Mouse (Mus musculus) adrenal gland, postnatal 36 days (tissue): ENCODE data around the gene Xxylt1. TPM values are rescaled to one million over a fixed set of nuclear protein-coding genes. Genes with fewer than 3 reads are reported as not detected.

Experiments
- DNase-seq, 2 experiments: peaks; one replicate each; pipeline ENCODE4 v3.0.0; 2021; ENCODE audit warnings: mixed read lengths in 1 of 2
- long read RNA-seq, 2 experiments: library from polyadenylated mRNA; stranded (forward); transcript quantifications; one replicate each; pipeline ENCODE4 v2.0.0; 2021; ENCODE audit warnings: borderline sequencing depth in 2 of 2
- total RNA-seq, 2 experiments: library from RNA; stranded (reverse); gene quantifications; 2 replicates each; pipeline ENCODE4 v1.2.3; 2021

Gene Xxylt1
- total RNA-seq: 10 to 100 TPM; 10.0 to 17.8 TPM
- long read RNA-seq, experiment 1, transcript Xxylt1-201 (4 exons, 3,470 nt): major isoform, 19 of 29 reads
- long read RNA-seq, experiment 1, partial matches to known transcripts: 1 of 29 reads
- long read RNA-seq, experiment 1, other reads (novel, unspliced or antisense): 9 of 29 reads
- long read RNA-seq, experiment 2, transcript Xxylt1-201 (4 exons, 3,470 nt): major isoform, 6 of 6 reads
- long read RNA-seq, experiment 2, partial matches to known transcripts: 0 of 6 reads
- long read RNA-seq, experiment 2, other reads (novel, unspliced or antisense): 0 of 6 reads

GRCm38 (mm10) chr16:31081125-31081664 is at the start of gene Xxylt1:
TSS of gene Xxylt1 (minus strand) at chr16:31081432.
- peak; percentile 96 to 97 for DNase-seq

GRCm38 (mm10) chr16:31128116-31128515 is 46.9 kb upstream of the Xxylt1 start:
- no peak for DNase-seq

GRCm38 (mm10) chr16:31124991-31125390 is 43.8 kb upstream of the Xxylt1 start:
- DNase-seq: no peak

- DNase-seq: no peak
Measured at GRCm38 (mm10) chr16:31121612-31122011, 40.4 kb upstream of the Xxylt1 start.

- DNase-seq: no peak
Measured at GRCm38 (mm10) chr16:31113596-31113995, 32.4 kb upstream of the Xxylt1 start.

- no peak for DNase-seq
Measured at GRCm38 (mm10) chr16:31101352-31101751, 20.1 kb upstream of the Xxylt1 start.

- DNase-seq: no peak
Measured at GRCm38 (mm10) chr16:31099906-31100305, 18.7 kb upstream of the Xxylt1 start.

- DNase-seq: no peak
Measured at GRCm38 (mm10) chr16:31094036-31094435, 12.8 kb upstream of the Xxylt1 start.

GRCm38 (mm10) chr16:31093186-31093585 is 12.0 kb upstream of the Xxylt1 start:
- DNase-seq: no peak

GRCm38 (mm10) chr16:31081891-31082290 is 659 bp upstream of the Xxylt1 start:
- DNase-seq: no peak

GRCm38 (mm10) chr16:31080573-31081051 is 620 bp downstream of the Xxylt1 start:
- peak; percentile 79 to 81 for DNase-seq

- DNase-seq: no peak
Measured at GRCm38 (mm10) chr16:31077396-31077795, 3.8 kb downstream of the Xxylt1 start.

GRCm38 (mm10) chr16:31076436-31076835 is 4.8 kb downstream of the Xxylt1 start:
- no peak for DNase-seq

- DNase-seq: no peak
Measured at GRCm38 (mm10) chr16:31074324-31074908, 6.8 kb downstream of the Xxylt1 start.

GRCm38 (mm10) chr16:31071731-31072130 is 9.5 kb downstream of the Xxylt1 start:
- no peak for DNase-seq

- peak; percentile 86 to 88 for DNase-seq
Measured at GRCm38 (mm10) chr16:31070358-31071133, 10.7 kb downstream of the Xxylt1 start.

- no peak for DNase-seq
Measured at GRCm38 (mm10) chr16:31069211-31070166, 11.7 kb downstream of the Xxylt1 start.

- peak in 1 of 2 experiments; percentile 23 for DNase-seq
Measured at GRCm38 (mm10) chr16:31068280-31068679, 13.0 kb downstream of the Xxylt1 start.

- peak in 1 of 2 experiments; percentile 35 for DNase-seq
Measured at GRCm38 (mm10) chr16:31066344-31067098, 14.7 kb downstream of the Xxylt1 start.

GRCm38 (mm10) chr16:31064782-31065181 is 16.4 kb downstream of the Xxylt1 start:
- DNase-seq: no peak

- DNase-seq: no peak
Measured at GRCm38 (mm10) chr16:31062918-31063317, 18.3 kb downstream of the Xxylt1 start.
